26 mouse cellular contexts compared by ENCODE assay signal in genomic region chr19:46701156-46701555, GRCm38 (mm10). TPM values are rescaled to one million over a fixed set of nuclear protein-coding genes. Genes with fewer than 3 reads are reported as not detected.
"Had no signal": no experiment of that assay in that cellular context is flagged by ENCODE, and none has a peak within 500 bp of the region (broad histone marks: within the 10 kb centered on the region; RNA-seq: fewer than 3 reads in every experiment).

No protein-coding gene starts in this region.

- H3K27ac ChIP-seq: left cerebral cortex, adult 2 months; limb, embryonic 12.5 days; limb, embryonic 15.5 days; liver, embryonic 14.5 days; midbrain, embryonic 10.5 days; midbrain, embryonic 15.5 days; neural tube, embryonic 12.5 days; neural tube, embryonic 15.5 days; stomach, postnatal 0 days had no signal

- H3K4me1 ChIP-seq: limb, embryonic 12.5 days; limb, embryonic 15.5 days; midbrain, embryonic 15.5 days; neural tube, embryonic 12.5 days; neural tube, embryonic 15.5 days had no signal

- DNase-seq: layer of hippocampus, postnatal 36 days; left cerebral cortex, postnatal 4 days; liver, postnatal 0 days; lung, embryonic 14.5 days; lung, postnatal 36 days; right cerebral cortex, adult 18-20 months; right cerebral cortex, postnatal 14 days; right cerebral cortex, postnatal 4 days; thymus, adult 18-20 months; thymus, postnatal 36 days had no signal

- ATAC-seq: intestine, postnatal 0 days; liver, postnatal 0 days; lung, postnatal 0 days; midbrain, embryonic 15.5 days had no signal

- H3K9me3 ChIP-seq: limb, embryonic 12.5 days; limb, embryonic 15.5 days; midbrain, embryonic 10.5 days; midbrain, embryonic 15.5 days; neural tube, embryonic 12.5 days; neural tube, embryonic 15.5 days had no signal

- H3K4me2 ChIP-seq: limb, embryonic 12.5 days; limb, embryonic 15.5 days; liver, embryonic 11.5 days; lung, embryonic 14.5 days; midbrain, embryonic 15.5 days; neural tube, embryonic 12.5 days; neural tube, embryonic 15.5 days had no signal

- H3K4me3 ChIP-seq: left cerebral cortex, adult 2 months; limb, embryonic 12.5 days; limb, embryonic 15.5 days; megakaryocyte, embryonic 14.5 days; midbrain, embryonic 10.5 days; midbrain, embryonic 15.5 days; neural tube, embryonic 12.5 days; neural tube, embryonic 15.5 days had no signal

- H3K27me3 ChIP-seq: limb, embryonic 15.5 days; midbrain, embryonic 15.5 days; neural tube, embryonic 12.5 days; neural tube, embryonic 15.5 days had no signal

- H3K9ac ChIP-seq: limb, embryonic 12.5 days; limb, embryonic 15.5 days; liver, embryonic 14.5 days; liver, postnatal 0 days; lung, embryonic 14.5 days; midbrain, embryonic 15.5 days; neural tube, embryonic 12.5 days; neural tube, embryonic 15.5 days had no signal

RNA-seq across cellular contexts. Expression of gene Cyp17a1, which starts 28.2 kb away (rescaled TPM):
- polyA plus RNA-seq: intestine, embryonic 14.5 days; intestine, postnatal 0 days; limb, embryonic 12.5 days; lung, embryonic 14.5 days; midbrain, embryonic 10.5 days; midbrain, embryonic 15.5 days; neural tube, embryonic 12.5 days; neural tube, embryonic 15.5 days; stomach, embryonic 14.5 days; stomach, postnatal 0 days; urinary bladder, adult 2 months had no signal
